ENCODE assay signal across 8 mouse cellular contexts in the genomic region with DNA sequence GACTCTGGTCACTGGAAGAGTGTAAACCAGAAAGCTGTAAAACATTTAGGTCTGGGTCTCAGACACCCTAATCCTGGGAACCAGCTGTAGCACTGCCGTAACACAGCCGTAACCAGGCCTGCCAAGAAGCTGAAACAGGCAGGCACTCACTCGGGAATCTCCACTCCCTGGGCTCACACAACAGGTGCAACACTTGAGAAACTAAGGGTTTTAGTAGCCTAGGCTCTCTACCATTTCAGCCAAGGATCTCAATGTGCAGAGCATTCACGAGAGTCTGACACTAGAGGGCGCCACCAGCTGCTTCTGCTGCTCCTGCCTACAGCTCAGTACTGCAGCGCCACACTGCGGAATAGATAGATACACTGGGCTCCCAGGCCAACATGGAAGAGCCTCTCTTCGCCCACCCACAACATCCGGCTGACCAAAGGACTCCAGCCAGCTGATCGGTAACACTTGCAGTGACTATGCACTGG. TPM values are rescaled to one million over a fixed set of nuclear protein-coding genes. Genes with fewer than 3 reads are reported as not detected.
DNase-seq lines count a peak whose midpoint lies in the region; ATAC-seq and TF ChIP-seq lines count a peak whose summit lies in the region.

No protein-coding gene starts in this region.

- H3K27me3 ChIP-seq in embryonic facial prominence, embryonic 13.5 days, result no peaks in the 10 kb centered on the region
- 0 out of 2 replicates have a peak, but pooled peaks cover 2% of the 10 kb centered on the region for H3K27me3 ChIP-seq in limb, embryonic 13.5 days
- no peaks in the 10 kb centered on the region for H3K27me3 ChIP-seq in midbrain, embryonic 16.5 days (ENCODE audit: control insufficient read depth, insufficient read depth, low read depth, low read length)
- no peaks in the 10 kb centered on the region for H3K27me3 ChIP-seq in spleen, adult 2 months (ENCODE audit: control insufficient read depth, insufficient read depth, low read length)

- no peak overlapping the region for H3K27ac ChIP-seq in embryonic facial prominence, embryonic 13.5 days
- H3K27ac ChIP-seq in limb, embryonic 13.5 days, result no peak overlapping the region
- peak overlapping the region; percentile 53; the same call in 1 of the 2 replicates for H3K27ac ChIP-seq in midbrain, embryonic 16.5 days (ENCODE audit: low read length)
- no peak overlapping the region for H3K27ac ChIP-seq in spleen, adult 2 months (ENCODE audit: insufficient read depth, low read length)

- 0 out of 2 replicates have a peak, but pooled peaks cover 3% of the 10 kb centered on the region for H3K4me1 ChIP-seq in embryonic facial prominence, embryonic 13.5 days
- H3K4me1 ChIP-seq in limb, embryonic 13.5 days, result no peaks in the 10 kb centered on the region
- H3K4me1 ChIP-seq in midbrain, embryonic 16.5 days (ENCODE audit: control insufficient read depth, insufficient read depth, low read length), result peaks cover 5% of the 10 kb centered on the region
- no peaks in the 10 kb centered on the region; the same call in 1 of the 2 replicates for H3K4me1 ChIP-seq in spleen, adult 2 months (ENCODE audit: control insufficient read depth, insufficient read depth, insufficient read length)

- no peak overlapping the region; the same call in 1 of the 2 replicates for H3K4me3 ChIP-seq in embryonic facial prominence, embryonic 13.5 days
- no peak overlapping the region for H3K4me3 ChIP-seq in limb, embryonic 13.5 days
- no peak overlapping the region; the same call in 1 of the 2 replicates for H3K4me3 ChIP-seq in midbrain, embryonic 16.5 days (ENCODE audit: low read depth, low read length)
- H3K4me3 ChIP-seq in spleen, adult 2 months (ENCODE audit: extremely low read depth, insufficient read depth, insufficient read length), result no peak overlapping the region

- no peak for ATAC-seq in embryonic facial prominence, embryonic 13.5 days (ENCODE audit: insufficient number of reproducible peaks, insufficient read depth, low FRiP score, low TSS enrichment, low read depth)
- peak; percentile 83 for ATAC-seq in limb, embryonic 13.5 days (ENCODE audit: low FRiP score, low read depth)
- ATAC-seq in midbrain, embryonic 16.5 days, result peak; percentile 70

- H3K36me3 ChIP-seq in embryonic facial prominence, embryonic 13.5 days, result no peaks in the 10 kb centered on the region
- no peaks in the 10 kb centered on the region for H3K36me3 ChIP-seq in limb, embryonic 13.5 days
- H3K36me3 ChIP-seq in midbrain, embryonic 16.5 days (ENCODE audit: control insufficient read depth, insufficient read depth, low read length), result no peaks in the 10 kb centered on the region
- H3K36me3 ChIP-seq in spleen, adult 2 months (ENCODE audit: control insufficient read depth, insufficient read depth, low read length), result no peaks in the 10 kb centered on the region

- 18% methylated on average over 10 of the region's 10 CpGs for WGBS in embryonic facial prominence, embryonic 13.5 days
- WGBS in limb, embryonic 13.5 days, result 10% methylated on average over 10 of the region's 10 CpGs
- 19% methylated on average over 10 of the region's 10 CpGs for WGBS in midbrain, embryonic 16.5 days
- WGBS in spleen, adult 2 months, result 6% methylated on average over 10 of the region's 10 CpGs

- peak; percentile 84; the same call in 1 of the 2 replicates for TF ChIP-seq CTCF in spleen, adult 2 months (IDR thresholded peaks at IDR 0.05; ENCODE audit: extremely low read depth, insufficient read depth, insufficient read length, insufficient replicate concordance)

- H3K9me3 ChIP-seq in embryonic facial prominence, embryonic 13.5 days, result no peaks in the 10 kb centered on the region
- H3K9me3 ChIP-seq in limb, embryonic 13.5 days, result no peaks in the 10 kb centered on the region
- no peaks in the 10 kb centered on the region for H3K9me3 ChIP-seq in midbrain, embryonic 16.5 days (replicated peaks; ENCODE audit: control insufficient read depth, low read length, poor library complexity, severe bottlenecking)

- no peak for TF ChIP-seq POLR2A in spleen, adult 2 months (IDR thresholded peaks at IDR 0.05; ENCODE audit: low read depth, low read length)

- DNase-seq in 416B (ENCODE audit: low read depth), result peak; percentile 93
- peak; percentile 87 to 91 for DNase-seq in adrenal gland, postnatal 36 days
- peak; percentile 49 for DNase-seq in heart, adult 8-10 months (ENCODE audit: low spot score)
- peak; percentile 90 for DNase-seq in kidney, adult 9 months
- DNase-seq in spleen, adult 2 months (ENCODE audit: low read depth in 1 of 2, low spot score in 2 of 2), result peak; percentile 45 to 67

- no peak overlapping the region for H3K9ac ChIP-seq in embryonic facial prominence, embryonic 13.5 days
- H3K9ac ChIP-seq in limb, embryonic 13.5 days, result no peak overlapping the region
- 0 out of 2 replicates have a peak overlapping the region, but pooled peaks have one; percentile 10 for H3K9ac ChIP-seq in midbrain, embryonic 16.5 days (ENCODE audit: low read depth, low read length)

- H3K4me2 ChIP-seq in embryonic facial prominence, embryonic 13.5 days, result peak overlapping the region; percentile 44
- H3K4me2 ChIP-seq in limb, embryonic 13.5 days (replicated peaks), result peak overlapping the region; percentile 44
- peak overlapping the region; percentile 40 for H3K4me2 ChIP-seq in midbrain, embryonic 16.5 days (ENCODE audit: low read length)

RNA-seq across cellular contexts. Expression of a gene that starts 42.0 kb away (rescaled TPM):
- not detected for total RNA-seq in adrenal gland, postnatal 36 days (2021)
- 0.59 and 1.1 TPM in 2 replicates for polyA plus RNA-seq in embryonic facial prominence, embryonic 13.5 days (2015; fragmentation: Nextera tagmentation; extraction: Ambion mirVana)
- total RNA-seq in heart, adult 8-10 months (2022), result 1 to 10 TPM in 3 of 4 experiments, under 1 TPM in 1; 0.87 to 2.5 (median 1.8) TPM
- 0.18 and 0.19 TPM in 2 replicates for polyA plus RNA-seq in limb, embryonic 13.5 days (2015; fragmentation: Nextera tagmentation; extraction: Ambion mirVana)
- 0.53 and 0.75 TPM in 2 replicates for polyA plus RNA-seq in midbrain, embryonic 16.5 days (2015; fragmentation: Nextera tagmentation; extraction: Ambion mirVana)
- 0.14 TPM in 2 replicates for polyA plus RNA-seq in spleen, adult 2 months (2012; rRNA removed)
